Mouse (Mus musculus) myocyte (in vitro differentiated cells): Measurements from ENCODE around the gene Etv5.

Source experiments
- POLR2A ChIP-seq: IDR thresholded peaks from one replicate; pipeline ENCODE4 v1.6.1; 2011; ENCODE audit warnings: low read depth, mild to moderate bottlenecking, control low read depth, moderate library complexity; ENCODE audit not compliant: insufficient read length
- POLR2AphosphoS2 ChIP-seq: IDR thresholded peaks from one replicate; pipeline ENCODE4 v1.6.1; 2011; ENCODE audit warnings: low read depth, control low read depth; ENCODE audit not compliant: insufficient read length
- TCF12 ChIP-seq: IDR thresholded peaks from one replicate; pipeline ENCODE4 v1.6.1; 2011; ENCODE audit warnings: mild to moderate bottlenecking, control low read depth; ENCODE audit not compliant: poor library complexity, insufficient read depth, severe bottlenecking
- TCF3 ChIP-seq: IDR thresholded peaks from one replicate; pipeline ENCODE4 v1.6.1; 2011; ENCODE audit warnings: low read depth, control low read depth; ENCODE audit not compliant: insufficient read length
- USF1 ChIP-seq: IDR thresholded peaks from one replicate; pipeline ENCODE4 v1.6.1; 2011; ENCODE audit warnings: low read depth, mild to moderate bottlenecking, control low read depth, moderate library complexity

- TF ChIP-seq POLR2A (no peak), TCF12 (no peak), POLR2AphosphoS2 (no peak), USF1 (no peak), TCF3 (no peak)
These were observed 5.6 kb downstream of the Etv5 start for GRCm38 (mm10) chr16:22433944-22434343.
